Mouse (Mus musculus): Measurements from ENCODE around the gene 1700029H14Rik.

1700029H14Rik gene

DNA sequence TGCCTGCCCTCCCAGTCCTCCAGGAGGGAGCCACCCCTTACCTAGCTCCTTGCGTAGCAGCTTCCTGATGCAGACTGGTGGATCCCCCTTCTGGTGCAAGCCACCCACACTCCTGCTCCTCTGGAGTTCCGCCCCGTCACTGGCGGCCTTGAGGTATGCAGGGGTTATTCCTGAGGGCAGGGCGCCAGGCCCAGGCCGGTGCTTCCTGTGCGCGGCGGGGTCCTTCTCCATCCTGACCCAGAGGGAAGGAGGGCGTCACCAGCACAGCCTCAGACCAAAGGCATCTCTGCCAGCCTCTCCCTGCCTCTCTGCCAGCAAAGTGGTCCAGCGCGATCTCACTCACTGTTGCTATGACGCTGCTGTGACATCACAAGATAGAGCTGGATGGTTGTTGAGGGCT is at the start of gene 1700029H14Rik:
1700029H14Rik (minus strand) TSS at position 344 of the 400 bp plus-strand sequence.
- no peak for DNase-seq (ENCODE audit: low spot score)

DNA sequence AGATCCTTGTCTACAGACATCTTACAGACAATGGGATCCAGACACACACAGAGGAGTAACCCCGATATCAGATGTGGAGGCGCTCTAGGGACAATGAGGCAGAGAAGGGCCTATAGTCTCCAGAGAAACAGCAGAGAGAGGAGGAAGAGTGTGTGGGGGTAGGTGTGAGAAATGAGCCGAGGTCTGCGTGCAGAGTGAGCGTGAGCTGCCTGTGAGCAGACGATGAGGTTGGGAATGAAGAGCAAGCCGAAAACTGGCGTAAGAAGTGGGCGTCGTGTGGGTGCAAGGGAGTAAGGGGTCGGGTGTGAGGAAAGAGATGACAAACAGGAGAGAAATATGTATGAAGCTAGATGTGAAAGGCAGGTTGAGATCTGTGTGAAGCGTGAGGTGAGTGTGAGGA is 49.4 kb upstream of the 1700029H14Rik start:
- DNase-seq (ENCODE audit: low spot score) = no peak

DNA sequence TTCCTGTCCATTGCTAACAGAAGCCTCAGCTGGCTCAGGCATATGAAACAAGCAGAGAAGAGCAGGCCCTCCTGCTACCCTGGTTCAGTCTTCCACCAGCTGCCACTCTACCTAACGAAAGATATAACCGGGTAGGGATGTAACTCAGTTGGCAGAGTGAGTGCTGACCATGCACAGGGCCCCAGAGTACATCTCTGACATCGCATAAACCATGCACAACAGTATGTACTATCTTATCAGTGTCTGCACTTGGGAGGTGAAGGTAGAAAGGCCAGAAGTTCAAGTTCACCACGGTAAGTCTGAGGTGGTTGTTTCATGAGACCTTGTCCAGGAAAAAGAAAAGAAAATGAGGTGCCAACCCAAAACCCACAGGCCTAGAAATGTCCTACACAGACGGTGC is 47.7 kb upstream of the 1700029H14Rik start:
- DNase-seq (ENCODE audit: low spot score) = no peak

DNA sequence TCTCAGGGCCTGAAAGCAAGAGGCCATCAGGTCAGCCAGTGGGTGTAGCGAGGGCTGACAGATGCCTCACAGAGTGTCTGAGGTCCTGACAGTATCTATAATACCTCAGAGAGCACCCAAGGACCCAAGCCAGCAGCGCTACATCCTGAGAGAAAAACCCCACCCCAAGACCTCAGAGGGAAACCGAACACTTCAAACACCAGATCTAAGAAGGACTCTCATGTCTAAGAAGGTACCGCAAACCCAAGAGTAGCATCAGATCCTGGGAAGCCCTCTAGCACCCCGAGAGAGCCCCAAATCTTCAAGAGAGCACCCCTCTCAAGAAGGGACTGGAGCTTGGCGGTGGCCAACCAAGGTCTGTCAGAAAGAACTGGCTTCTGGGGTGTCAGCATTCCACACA is 46.7 kb upstream of the 1700029H14Rik start:
- DNase-seq (ENCODE audit: low spot score) = no peak

DNA sequence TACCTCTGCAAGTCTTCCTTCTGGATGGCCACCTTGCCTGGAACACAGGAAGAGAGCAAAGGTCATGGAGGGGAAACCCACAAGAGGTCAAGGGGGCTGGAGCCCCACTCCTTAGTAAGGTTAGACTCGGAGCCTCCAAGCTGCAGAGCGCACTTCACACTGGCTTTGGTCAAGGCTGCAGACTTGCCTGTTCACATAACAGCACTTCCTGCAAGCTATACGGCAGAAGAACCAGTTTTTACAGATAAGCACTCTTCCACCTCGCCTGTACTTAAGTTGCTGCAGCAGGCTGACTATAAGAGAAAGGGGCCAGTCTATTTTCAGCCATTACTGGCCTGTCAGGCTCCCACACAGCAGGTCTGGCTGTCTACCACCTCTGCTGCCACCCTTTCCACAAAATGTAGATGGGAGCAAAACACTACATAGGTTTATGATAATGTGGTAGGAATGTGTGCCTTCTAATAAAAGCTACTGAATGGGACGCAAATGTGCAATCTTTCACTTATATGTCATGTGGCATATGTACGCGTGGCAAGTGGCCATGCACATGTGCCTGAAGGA is 43.7 kb upstream of the 1700029H14Rik start:
- no peak for DNase-seq (ENCODE audit: low spot score)

DNA sequence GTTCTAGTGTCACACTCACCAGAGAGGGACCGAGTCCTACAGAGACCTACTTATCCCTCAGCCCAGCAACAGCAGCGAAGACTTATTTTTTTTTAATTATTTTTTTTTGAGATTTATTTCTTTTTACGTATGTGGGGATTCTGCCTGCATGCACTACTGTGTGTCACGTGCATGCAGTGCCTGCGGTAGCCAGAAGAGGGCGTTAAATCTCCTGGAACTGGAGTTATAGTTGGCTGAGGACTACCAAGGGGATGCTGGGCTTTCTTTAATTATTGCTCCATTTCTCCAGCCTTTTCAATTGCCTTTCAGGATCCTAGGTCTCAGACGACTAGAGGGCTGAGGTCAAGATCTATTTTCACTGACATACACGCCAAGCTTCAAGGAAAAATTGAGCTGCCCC is 40.4 kb upstream of the 1700029H14Rik start:
- no peak for DNase-seq (ENCODE audit: low spot score)

DNA sequence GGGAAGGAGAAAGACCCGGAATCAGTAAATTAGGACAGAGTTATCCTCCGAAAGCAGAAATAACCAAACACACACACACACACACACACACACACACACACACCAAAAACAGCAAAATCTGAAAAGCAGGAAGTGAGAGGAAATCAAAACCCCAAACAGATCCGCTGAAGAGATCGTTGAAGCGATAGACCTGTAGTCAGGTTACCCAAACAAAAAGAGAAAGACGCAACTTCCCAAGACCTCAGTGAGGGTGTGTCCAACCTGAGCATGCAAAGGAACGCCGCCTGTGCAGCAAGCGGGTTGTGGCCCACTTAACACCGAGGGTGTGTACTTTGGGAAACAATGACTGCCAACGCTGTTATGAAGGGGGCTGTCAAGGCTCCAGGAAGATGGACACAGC is 38.9 kb upstream of the 1700029H14Rik start:
- peak; percentile 73 for DNase-seq (ENCODE audit: low spot score)

DNA sequence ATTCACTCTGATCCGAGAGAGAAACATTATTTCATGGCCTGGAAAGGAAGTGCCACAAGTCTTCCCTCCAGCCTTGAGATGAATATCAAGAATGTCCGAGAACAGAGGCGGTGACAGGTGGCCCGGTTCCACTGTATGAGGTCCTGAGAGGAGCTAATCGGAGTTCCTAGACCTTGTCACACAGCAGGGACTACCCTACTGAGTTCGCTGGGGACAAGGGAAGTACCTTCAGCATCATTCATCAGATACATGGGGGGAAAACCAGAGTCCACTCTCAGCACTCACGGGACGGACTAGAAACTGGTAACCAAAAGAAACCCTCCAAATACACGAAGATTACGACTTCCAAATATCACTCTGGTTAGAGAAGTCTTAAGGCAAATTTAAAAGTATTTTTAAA is 38.5 kb upstream of the 1700029H14Rik start:
- no peak for DNase-seq (ENCODE audit: low spot score)

DNA sequence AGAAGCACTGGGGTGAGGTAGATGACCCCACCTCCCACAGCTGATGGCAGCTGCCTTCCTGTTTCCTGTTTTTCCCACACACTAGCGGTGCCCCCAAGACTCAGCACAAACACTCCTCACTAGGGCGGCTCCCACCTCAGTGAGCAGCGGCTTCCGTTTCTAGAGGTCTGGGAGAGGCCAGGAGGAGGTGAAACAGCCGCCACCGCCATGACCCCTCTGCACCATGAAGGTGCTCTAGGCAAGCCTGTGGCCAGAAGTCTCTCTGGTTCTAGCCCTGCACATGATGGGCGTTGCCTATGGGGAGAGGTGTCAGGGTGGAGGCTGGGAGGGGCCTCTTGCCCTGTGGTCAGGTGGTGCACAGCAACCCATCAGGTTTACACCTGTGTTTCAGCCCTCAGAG is 37.9 kb upstream of the 1700029H14Rik start:
- DNase-seq (ENCODE audit: low spot score) = peak; percentile 83

DNA sequence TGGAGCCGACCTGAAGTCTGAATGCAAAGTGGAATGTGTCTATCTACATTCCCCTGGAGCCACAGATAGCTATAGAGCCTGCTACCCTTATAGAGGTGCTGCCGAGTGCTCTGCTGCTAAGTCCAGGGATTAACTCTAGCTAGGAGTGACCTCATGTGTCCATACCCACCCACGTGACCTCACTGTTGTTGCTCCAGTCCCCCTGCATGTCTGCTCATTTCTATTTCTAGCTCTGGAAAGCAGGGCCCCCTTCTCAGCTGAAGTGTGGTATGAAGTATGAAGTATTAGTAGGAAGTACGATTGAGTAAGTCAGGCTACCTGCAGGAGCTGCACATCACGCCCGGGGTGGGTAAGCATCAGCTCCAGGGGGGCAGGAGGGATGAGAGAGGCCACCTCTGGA is 35.5 kb upstream of the 1700029H14Rik start:
- DNase-seq (ENCODE audit: low spot score) = no peak

DNA sequence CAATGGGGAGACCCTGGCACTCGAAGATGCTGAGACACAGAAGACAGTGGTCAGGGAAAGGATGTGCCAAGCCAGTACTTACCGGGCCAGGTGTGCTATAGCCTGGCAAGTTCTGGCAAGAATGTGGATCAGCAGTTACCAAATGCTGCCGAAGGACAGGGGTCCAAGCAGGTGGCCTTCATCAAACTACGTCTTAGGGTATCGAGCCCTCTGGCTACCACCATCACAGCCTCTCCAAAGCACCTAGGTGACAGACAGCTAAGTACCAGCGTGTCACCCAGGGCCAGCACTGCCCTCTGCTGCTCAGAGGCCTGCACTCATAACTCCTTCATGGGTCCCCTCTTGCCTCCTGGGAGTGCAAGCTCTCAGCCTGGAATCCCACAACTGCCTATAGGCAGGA is 33.6 kb upstream of the 1700029H14Rik start:
- DNase-seq (ENCODE audit: low spot score) = no peak

DNA sequence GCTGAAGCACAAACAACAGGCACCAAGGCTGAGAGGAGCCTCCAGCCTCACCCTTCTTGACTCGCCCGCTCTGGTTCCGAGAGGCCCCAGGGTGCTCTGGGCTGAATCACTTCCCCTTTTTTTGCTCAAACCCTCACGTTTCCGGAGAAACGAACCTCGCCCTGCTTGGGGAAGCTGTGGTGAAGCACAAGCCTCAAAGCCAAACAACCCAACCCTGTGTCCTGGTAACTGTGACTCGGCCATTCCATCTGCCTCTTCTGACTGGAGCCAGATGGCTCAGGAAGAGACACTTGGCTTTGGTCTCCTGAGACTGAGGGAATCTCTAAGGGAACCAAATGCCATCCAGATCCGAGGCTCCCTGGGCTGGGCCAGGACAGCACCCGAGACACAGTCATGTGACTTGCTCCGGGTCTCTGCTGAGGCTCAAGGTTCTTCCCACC is 32.6 kb upstream of the 1700029H14Rik start:
- peak; percentile 83 for DNase-seq (ENCODE audit: low spot score)

DNA sequence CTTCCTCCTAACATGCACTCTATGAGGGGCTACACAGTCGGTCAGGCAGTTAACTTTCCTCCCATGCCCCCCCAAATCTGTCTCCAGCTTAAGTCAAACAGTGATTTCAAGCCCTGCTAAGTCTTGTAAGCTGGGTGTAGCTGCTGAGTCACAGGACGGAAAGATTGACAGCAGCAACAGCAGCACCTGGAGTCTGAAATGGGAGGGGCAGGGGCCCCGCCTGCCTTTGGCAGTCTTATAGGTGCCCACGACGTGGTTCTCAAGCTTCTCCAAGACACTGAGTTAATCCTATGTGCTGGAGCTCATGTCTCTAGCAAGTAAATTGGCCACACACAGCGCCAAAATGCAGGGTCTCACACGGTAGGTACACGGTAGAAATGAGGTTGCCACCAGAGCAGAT is 31.1 kb upstream of the 1700029H14Rik start:
- no peak for DNase-seq (ENCODE audit: low spot score)

DNA sequence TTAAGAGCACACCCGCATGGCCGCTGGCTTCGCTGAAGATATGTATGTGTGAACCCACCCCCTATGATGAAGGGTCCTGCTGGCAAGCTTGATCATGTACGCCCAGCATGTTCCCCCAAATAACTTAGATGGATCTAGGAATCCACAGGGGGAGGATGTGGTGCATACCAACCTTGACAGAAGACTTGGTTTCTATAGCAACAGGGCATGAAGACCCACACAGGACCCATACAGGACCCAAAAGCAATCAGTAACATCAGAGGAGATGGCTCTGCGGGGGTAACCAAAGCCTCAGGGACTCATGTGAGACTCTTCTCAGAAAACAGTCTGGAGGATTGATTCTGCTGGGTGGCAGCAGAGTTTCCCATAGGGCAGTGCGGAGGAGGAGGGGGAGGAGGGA is 29.0 kb upstream of the 1700029H14Rik start:
- no peak for DNase-seq (ENCODE audit: low spot score)

DNA sequence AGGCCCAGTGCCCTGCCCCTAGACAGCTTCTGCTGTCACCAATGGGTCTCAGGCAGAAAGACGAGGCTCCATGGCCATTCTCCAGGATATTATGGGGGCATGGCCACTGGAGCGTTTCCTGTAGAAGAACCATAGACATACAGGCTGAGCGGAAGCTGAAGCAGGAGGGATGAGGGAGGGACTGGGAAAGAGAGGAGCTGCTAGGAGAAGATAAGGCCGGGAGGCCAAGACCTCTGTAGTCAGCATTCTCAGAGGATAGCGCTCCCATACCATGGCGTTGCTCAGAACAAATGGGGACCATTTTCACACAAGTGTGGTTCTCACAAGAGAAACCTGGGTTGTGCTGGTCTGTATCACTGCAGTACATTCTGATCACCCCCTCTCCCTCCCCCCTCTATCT is 26.8 kb upstream of the 1700029H14Rik start:
- DNase-seq (ENCODE audit: low spot score) = no peak

DNA sequence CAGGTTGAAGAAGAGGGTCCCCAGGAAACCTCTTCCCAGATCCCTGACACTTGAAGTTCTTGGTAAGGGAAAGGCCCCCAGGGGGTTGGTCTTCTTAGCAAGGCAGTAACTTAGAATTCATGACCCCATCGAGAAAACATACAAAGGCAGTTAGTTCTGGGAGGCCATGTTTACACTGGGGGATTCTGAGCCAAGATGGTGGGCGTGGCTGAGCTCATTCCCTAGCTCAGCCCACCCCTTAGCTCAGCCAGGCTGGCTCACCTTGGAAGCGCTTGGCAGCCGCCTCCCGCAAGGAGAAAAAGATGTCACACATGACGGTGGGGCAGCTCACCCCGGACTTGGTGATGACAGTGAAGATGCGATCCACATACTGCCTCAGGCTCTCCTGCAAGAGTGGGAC is 22.4 kb upstream of the 1700029H14Rik start:
- no peak for DNase-seq (ENCODE audit: low spot score)

DNA sequence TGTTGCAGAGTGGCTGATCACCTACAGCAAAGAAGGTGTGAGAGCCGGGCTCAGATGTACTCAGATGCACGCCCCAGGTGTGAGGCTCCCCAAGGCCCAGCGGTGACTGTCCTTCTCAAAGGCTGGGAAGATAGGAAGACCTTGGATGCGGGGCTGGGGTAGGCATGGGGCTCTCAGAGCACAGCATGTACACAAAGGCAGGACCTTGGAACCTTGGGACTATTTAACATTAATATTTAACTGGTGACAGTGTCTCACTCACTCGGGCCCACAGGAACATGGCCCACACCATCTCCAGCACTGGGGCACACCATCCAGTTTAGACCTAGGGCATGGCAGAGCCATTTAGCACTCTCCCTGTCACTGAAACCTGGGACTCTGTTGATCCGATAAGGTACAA is 15.6 kb upstream of the 1700029H14Rik start:
- DNase-seq (ENCODE audit: low spot score) = no peak

DNA sequence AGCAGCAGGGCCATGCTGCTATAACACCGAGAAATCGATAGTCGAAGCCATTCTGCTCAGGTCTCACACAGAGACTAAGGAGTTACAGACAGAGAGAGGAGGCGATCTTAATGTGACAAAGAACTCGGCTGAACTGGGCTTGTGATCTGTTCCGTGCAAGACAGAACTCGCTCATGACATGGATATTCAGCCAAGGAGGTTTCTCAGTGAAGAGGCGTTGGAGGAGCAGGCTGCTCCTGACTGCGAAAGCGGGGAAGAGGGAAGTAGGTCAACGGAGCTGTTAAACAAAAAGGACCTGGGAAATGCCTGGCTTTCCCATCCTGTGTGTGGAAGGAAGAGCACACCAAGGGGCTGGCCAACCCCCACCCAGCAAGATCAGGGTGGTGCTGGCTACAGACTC is 9.7 kb upstream of the 1700029H14Rik start:
- DNase-seq (ENCODE audit: low spot score) = no peak

DNA sequence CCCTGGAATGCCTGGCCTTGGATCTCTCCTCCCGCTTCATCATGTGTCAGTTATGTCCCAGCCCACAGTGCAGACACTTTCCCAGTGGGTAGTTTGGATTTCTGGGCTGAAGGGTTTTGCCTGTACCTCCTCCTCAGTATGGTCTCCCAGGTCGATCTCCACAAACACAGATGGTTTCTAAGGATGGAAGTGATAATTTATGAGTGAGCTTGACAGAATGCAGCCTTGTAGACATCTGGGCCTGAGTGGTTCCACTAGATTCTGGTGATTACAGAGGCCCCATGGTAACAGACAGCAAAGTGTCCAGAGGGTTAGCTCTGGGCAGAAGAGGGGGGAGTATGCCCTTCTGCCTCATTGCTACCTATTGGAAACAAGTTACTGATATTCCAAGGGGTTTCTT is 4.7 kb downstream of the 1700029H14Rik start:
- no peak for DNase-seq (ENCODE audit: low spot score)

DNA sequence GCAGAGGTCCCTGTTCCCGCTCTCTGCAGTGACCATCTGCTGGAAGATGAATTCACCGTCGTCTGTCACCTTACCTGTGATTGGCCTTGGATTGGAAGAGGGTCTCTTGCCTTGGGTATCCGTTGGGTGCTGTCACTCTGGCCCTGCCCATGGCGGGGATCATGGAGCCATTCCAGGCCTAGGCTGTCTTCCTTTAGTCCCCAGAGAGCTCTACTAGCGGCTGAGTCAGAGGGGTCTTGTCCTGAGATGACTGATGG is 10.8 kb downstream of the 1700029H14Rik start:
- DNase-seq (ENCODE audit: low spot score) = no peak

DNA sequence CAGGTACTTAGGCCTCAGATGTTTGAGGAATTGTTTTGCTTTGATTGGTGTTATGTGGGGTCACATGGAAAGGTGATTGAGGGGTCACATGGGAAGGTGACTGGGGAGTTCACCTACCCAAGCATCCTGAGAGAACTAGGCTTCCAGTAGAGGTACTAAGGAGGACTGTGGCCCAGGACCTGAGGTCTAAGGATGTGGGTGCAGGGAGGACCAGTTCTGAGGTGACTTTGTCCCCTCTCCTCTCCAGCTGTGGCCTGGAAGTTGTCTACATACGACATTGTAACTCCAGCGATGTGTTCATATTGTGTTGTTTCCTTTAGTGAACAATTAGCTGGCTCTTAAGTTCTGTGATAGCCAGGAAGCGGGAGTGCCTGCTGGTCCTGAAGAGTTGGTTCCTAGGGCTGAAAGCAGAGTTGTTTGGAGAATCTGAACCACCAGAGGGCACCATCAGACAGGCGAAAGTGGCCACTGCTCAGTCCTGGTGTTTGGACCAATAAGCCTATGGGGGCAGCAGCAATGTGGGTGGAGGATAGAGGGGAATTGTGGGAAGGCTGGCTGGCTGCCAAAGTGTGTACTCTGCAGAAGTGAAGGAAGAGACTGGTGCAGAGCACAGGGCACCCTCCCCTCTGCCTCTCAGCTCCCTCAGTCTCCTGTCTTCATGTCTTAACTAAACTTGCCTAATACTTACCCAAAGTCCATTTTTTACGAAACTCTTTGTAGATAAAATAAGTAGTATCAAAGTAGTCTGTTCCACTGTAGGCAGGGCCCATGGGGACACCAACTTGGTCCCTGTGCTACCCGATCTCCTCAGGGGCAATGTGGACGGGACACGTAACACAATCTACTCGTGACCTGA is 11.3 kb downstream of the 1700029H14Rik start:
- DNase-seq (ENCODE audit: low spot score) = peak; percentile 92

DNA sequence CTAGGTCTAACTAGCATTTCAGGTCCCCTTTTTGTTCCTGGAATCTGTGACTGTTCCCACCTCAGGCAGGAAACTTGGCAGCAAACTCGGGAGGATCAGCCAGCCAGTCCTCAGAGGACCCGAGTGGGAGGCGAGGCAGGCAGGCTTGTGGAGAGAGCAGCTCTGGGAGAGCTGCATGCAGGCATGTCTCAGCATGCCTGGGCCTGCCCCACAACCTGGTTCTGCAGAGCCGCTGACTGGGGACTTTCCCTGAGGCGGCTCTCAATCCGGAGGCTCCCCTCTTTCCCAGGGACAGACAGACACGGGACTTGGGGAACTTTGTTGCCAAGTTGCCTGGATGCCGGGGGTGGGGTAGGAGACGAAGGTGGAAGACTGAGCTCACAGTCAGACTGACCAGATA is 13.4 kb downstream of the 1700029H14Rik start:
- DNase-seq (ENCODE audit: low spot score) = peak; percentile 57

DNA sequence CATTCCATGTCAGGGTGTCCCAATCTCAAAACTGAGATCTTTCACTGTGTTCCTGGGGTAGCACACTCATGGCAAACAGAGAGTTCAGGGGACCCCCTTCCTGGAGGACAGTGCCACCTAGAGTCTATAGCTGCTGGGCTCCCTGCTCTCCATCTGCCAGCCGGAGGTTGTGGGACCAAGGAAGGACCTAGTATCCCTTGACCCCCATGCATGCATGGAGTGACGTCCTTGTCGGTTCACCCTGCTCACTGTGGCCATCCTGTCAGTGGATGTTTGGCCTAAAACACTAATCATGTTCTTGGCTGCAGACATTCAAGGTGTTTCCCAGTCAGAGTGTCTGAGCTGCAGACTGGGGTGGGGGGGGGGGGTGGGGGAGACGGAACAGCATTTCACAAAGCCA is 14.0 kb downstream of the 1700029H14Rik start:
- DNase-seq (ENCODE audit: low spot score) = peak; percentile 66

DNA sequence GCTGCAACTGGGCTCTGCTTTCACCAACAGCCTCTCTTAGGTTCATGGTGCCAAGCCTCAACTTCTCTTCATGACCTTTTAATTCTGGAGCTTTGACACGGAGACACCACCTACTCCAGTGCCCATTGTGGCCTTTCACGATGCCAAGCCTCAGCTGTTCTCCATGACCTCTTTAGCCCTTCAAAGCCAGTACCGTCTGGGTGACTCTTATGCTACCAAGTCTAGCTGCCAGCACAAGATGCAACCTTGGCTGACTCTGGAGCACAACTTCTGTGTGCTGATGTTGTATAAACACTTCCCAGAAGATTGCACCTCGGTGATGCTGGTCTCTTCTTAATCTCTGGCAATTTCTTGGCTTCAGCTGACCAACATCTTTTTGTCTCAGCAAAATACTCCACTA is 15.8 kb downstream of the 1700029H14Rik start:
- DNase-seq (ENCODE audit: low spot score) = no peak

All from lung, postnatal 25 days (tissue).